Mouse (Mus musculus) cerebellum, adult 2 months (tissue): ENCODE results near the gene Cdh12. TPM values are rescaled to one million over a fixed set of nuclear protein-coding genes. Genes with fewer than 3 reads are reported as not detected.

Experiments
- DNase-seq, 2 experiments: peaks; one replicate each; pipeline ENCODE4 v3.0.0; 2021
- H3K27ac ChIP-seq: fragments of 200-500 bp; 2 replicates; pipeline ENCODE4 v1.5.1; 2012; ENCODE audit warnings: low read length, control low read depth, inconsistent platforms; ENCODE audit not compliant: insufficient read depth
- H3K27me3 ChIP-seq: fragments of 200-500 bp; 2 replicates; pipeline ENCODE4 v1.6.1; 2012; ENCODE audit warnings: inconsistent platforms, mild to moderate bottlenecking, low read length, moderate library complexity; ENCODE audit not compliant: control insufficient read depth, insufficient read depth
- H3K4me1 ChIP-seq: fragments of 200-500 bp; 2 replicates; pipeline ENCODE4 v1.6.1; 2011; ENCODE audit warnings: low read length; ENCODE audit not compliant: control insufficient read depth, insufficient read depth
- H3K4me3 ChIP-seq: fragments of 200-500 bp; replicated peaks from 2 replicates; pipeline ENCODE3; 2011; ENCODE audit warnings: mild to moderate bottlenecking, low read depth, low read length, control low read depth; ENCODE audit not compliant: insufficient read depth
- CTCF ChIP-seq: fragments of 200-500 bp; IDR thresholded peaks from 2 replicates; pipeline ENCODE4 v1.5.1; 2011; ENCODE audit warnings: low read depth, mild to moderate bottlenecking, control low read depth, low read length, moderate library complexity, borderline replicate concordance; ENCODE audit not compliant: insufficient read depth
- POLR2A ChIP-seq: fragments of 200-500 bp; IDR thresholded peaks from 2 replicates; pipeline ENCODE4 v1.6.1; 2011; ENCODE audit warnings: low read length, control low read depth, borderline replicate concordance; ENCODE audit not compliant: insufficient read depth
- WGBS: fragments of 180-500 bp; shearing (Covaris S2); methylation state at CpG from one replicate; pipeline ENCODE4 v1.1.7; 2018; 5-methylcytosine and 5-hydroxymethylcytosine counted together
- polyA plus RNA-seq: library from polyadenylated mRNA; depleted of rRNA; stranded (reverse); fragments of >200 nt; gene quantifications from 2 replicates; pipeline ENCODE4 v1.2.3, GENCODE M21; 2012

The Cdh12 gene
- polyA plus RNA-seq, 1 experiment: 2.2 TPM

GRCm38 (mm10) chr15:20876993-20877392, 427.9 kb downstream of the Cdh12 start:
- DNase-seq: no peak
- H3K4me3 ChIP-seq: no peak overlapping the region
- no peak overlapping the region for H3K27ac ChIP-seq
- no peaks in the 10 kb centered on the region for H3K4me1 ChIP-seq
- WGBS: 91% methylated on average over 2 of the region's 2 CpGs
- TF ChIP-seq CTCF (no peak), POLR2A (no peak)
- no peaks in the 10 kb centered on the region for H3K27me3 ChIP-seq

GRCm38 (mm10) chr15:20893471-20893870, 444.4 kb downstream of the Cdh12 start:
- H3K27ac ChIP-seq: no peak overlapping the region
- DNase-seq: no peak
- 71% methylated on average over 3 of the region's 3 CpGs for WGBS
- H3K27me3 ChIP-seq: no peaks in the 10 kb centered on the region
- H3K4me1 ChIP-seq: no peaks in the 10 kb centered on the region
- no peak for TF ChIP-seq CTCF
- TF ChIP-seq POLR2A: no peak
- no peak overlapping the region for H3K4me3 ChIP-seq

- TF ChIP-seq CTCF (no peak), POLR2A (no peak)
- H3K27ac ChIP-seq: no peak overlapping the region
- no peaks in the 10 kb centered on the region for H3K27me3 ChIP-seq
- WGBS: 44% methylated on average over 3 of the region's 3 CpGs
- H3K4me3 ChIP-seq: no peak overlapping the region
- no peak for DNase-seq
- no peaks in the 10 kb centered on the region for H3K4me1 ChIP-seq
Measured at GRCm38 (mm10) chr15:20902568-20902967, 453.5 kb downstream of the Cdh12 start.

- no peaks in the 10 kb centered on the region for H3K4me1 ChIP-seq
- no peak overlapping the region for H3K4me3 ChIP-seq
- TF ChIP-seq POLR2A: no peak
- no peak for TF ChIP-seq CTCF
- no peaks in the 10 kb centered on the region for H3K27me3 ChIP-seq
- H3K27ac ChIP-seq: no peak overlapping the region
- DNase-seq: no peak
Measured at GRCm38 (mm10) chr15:20928221-20928620, 479.2 kb downstream of the Cdh12 start.

GRCm38 (mm10) chr15:20944000-20944399, 494.9 kb downstream of the Cdh12 start:
- H3K27ac ChIP-seq: no peak overlapping the region
- no peak for DNase-seq
- no peaks in the 10 kb centered on the region for H3K27me3 ChIP-seq
- H3K4me1 ChIP-seq: no peaks in the 10 kb centered on the region
- H3K4me3 ChIP-seq: no peak overlapping the region
- TF ChIP-seq POLR2A (no peak), CTCF (no peak)

- Histone ChIP-seq H3K4me3 (no peak overlapping the region), H3K4me1 (no peaks in the 10 kb centered on the region), H3K27ac (no peak overlapping the region), H3K27me3 (no peaks in the 10 kb centered on the region)
- WGBS: 61% methylated on average over 2 of the region's 2 CpGs
- DNase-seq: no peak
- TF ChIP-seq POLR2A (no peak), CTCF (no peak)
Measured at GRCm38 (mm10) chr15:20967463-20967862, 518.4 kb downstream of the Cdh12 start.

- H3K27ac ChIP-seq: no peak overlapping the region
- no peak for DNase-seq
Measured at GRCm38 (mm10) chr15:20971041-20971440, 522.0 kb downstream of the Cdh12 start.

GRCm38 (mm10) chr15:21000541-21000940, 551.5 kb downstream of the Cdh12 start:
- H3K27ac ChIP-seq: no peak overlapping the region
- H3K4me1 ChIP-seq: no peaks in the 10 kb centered on the region
- no peak overlapping the region for H3K4me3 ChIP-seq
- DNase-seq: no peak
- H3K27me3 ChIP-seq: no peaks in the 10 kb centered on the region
- 87% methylated on average over 4 of the region's 4 CpGs for WGBS
- TF ChIP-seq CTCF (no peak), POLR2A (no peak)

More at GRCm38 (mm10) chr15:20971041-20971440, 522.0 kb downstream of the Cdh12 start:
- H3K4me3 ChIP-seq: no peak overlapping the region
- WGBS: 91% methylated on average over 2 of the region's 2 CpGs
- no peaks in the 10 kb centered on the region for H3K27me3 ChIP-seq
- H3K4me1 ChIP-seq: no peaks in the 10 kb centered on the region
- TF ChIP-seq POLR2A: no peak
- no peak for TF ChIP-seq CTCF
